Mouse (Mus musculus): ENCODE results near the gene Rreb1. TPM values are rescaled to one million over a fixed set of nuclear protein-coding genes. Genes with fewer than 3 reads are reported as not detected.

Gene Rreb1
- polyA plus RNA-seq, 2 experiments: 19.0 to 21.4 TPM

GRCm38 (mm10) chr13:37792739-37793336 is 14.6 kb downstream of the Rreb1 start:
- TF ChIP-seq POLR2A (IDR thresholded peaks at IDR 0.05; ENCODE audit: borderline replicate concordance, extremely low read depth, insufficient read depth, insufficient read length): no peak
- Histone ChIP-seq H3K4me2 (replicated peaks; ENCODE audit: low read depth, low read length, severe bottlenecking) (no peak overlapping the region), H3K27ac (replicated peaks; ENCODE audit: low read depth, low read length) (no peak overlapping the region), H3K36me3 (ENCODE audit: control insufficient read depth, insufficient read depth, low read length) (no peaks in the 10 kb centered on the region), H3K4me1 (ENCODE audit: control insufficient read depth, insufficient read depth, low read length) (no peaks in the 10 kb centered on the region), H3K9me3 (ENCODE audit: control insufficient read depth, low read length) (no peaks in the 10 kb centered on the region), H3K27me3 (ENCODE audit: control insufficient read depth, insufficient read depth, low read length) (no peaks in the 10 kb centered on the region), H3K4me3 (replicated peaks; ENCODE audit: low read length) (no peak overlapping the region), H3K9ac (ENCODE audit: low read depth, low read length, severe bottlenecking) (no peak overlapping the region)
- 90% methylated on average over 11 of the region's 11 CpGs for WGBS
- DNase-seq (ENCODE audit: low spot score): no peak
- no peak for ATAC-seq (ENCODE audit: low FRiP score, low read depth)

- no peak overlapping the region for H3K27ac ChIP-seq (replicated peaks; ENCODE audit: low read depth, low read length)
- no peaks in the 10 kb centered on the region for H3K27me3 ChIP-seq (ENCODE audit: control insufficient read depth, insufficient read depth, low read length)
- H3K4me1 ChIP-seq (ENCODE audit: control insufficient read depth, insufficient read depth, low read length): no peaks in the 10 kb centered on the region
- no peaks in the 10 kb centered on the region for H3K36me3 ChIP-seq (ENCODE audit: control insufficient read depth, insufficient read depth, low read length)
- TF ChIP-seq POLR2A (IDR thresholded peaks at IDR 0.05; ENCODE audit: borderline replicate concordance, extremely low read depth, insufficient read depth, insufficient read length): no peak
- 93% methylated on average over 8 of the region's 8 CpGs for WGBS
- ATAC-seq (ENCODE audit: low FRiP score, low read depth) (no peak), DNase-seq (ENCODE audit: low spot score) (no peak)
- H3K4me2 ChIP-seq (replicated peaks; ENCODE audit: low read depth, low read length, severe bottlenecking): no peak overlapping the region
- H3K9me3 ChIP-seq (ENCODE audit: control insufficient read depth, low read length): no peaks in the 10 kb centered on the region
- no peak overlapping the region for H3K9ac ChIP-seq (ENCODE audit: low read depth, low read length, severe bottlenecking)
- H3K4me3 ChIP-seq (replicated peaks; ENCODE audit: low read length): no peak overlapping the region
Measured at GRCm38 (mm10) chr13:37798811-37799210, 20.6 kb downstream of the Rreb1 start.

- Histone ChIP-seq H3K9ac (ENCODE audit: low read depth, low read length, severe bottlenecking) (no peak overlapping the region), H3K4me2 (replicated peaks; ENCODE audit: low read depth, low read length, severe bottlenecking) (no peak overlapping the region), H3K36me3 (ENCODE audit: control insufficient read depth, insufficient read depth, low read length) (no peaks in the 10 kb centered on the region), H3K4me3 (replicated peaks; ENCODE audit: low read length) (no peak overlapping the region), H3K27me3 (ENCODE audit: control insufficient read depth, insufficient read depth, low read length) (no peaks in the 10 kb centered on the region), H3K4me1 (ENCODE audit: control insufficient read depth, insufficient read depth, low read length) (no peaks in the 10 kb centered on the region), H3K9me3 (ENCODE audit: control insufficient read depth, low read length) (no peaks in the 10 kb centered on the region), H3K27ac (replicated peaks; ENCODE audit: low read depth, low read length) (no peak overlapping the region)
- ATAC-seq (ENCODE audit: low FRiP score, low read depth): no peak
- WGBS: 82% methylated on average over 9 of the region's 9 CpGs
- no peak for DNase-seq (ENCODE audit: low spot score)
- TF ChIP-seq POLR2A (IDR thresholded peaks at IDR 0.05; ENCODE audit: borderline replicate concordance, extremely low read depth, insufficient read depth, insufficient read length): no peak
Measured at GRCm38 (mm10) chr13:37799413-37799812, 21.2 kb downstream of the Rreb1 start.

- WGBS: 73% methylated on average over 11 of the region's 11 CpGs
- no peaks in the 10 kb centered on the region for H3K36me3 ChIP-seq (ENCODE audit: control insufficient read depth, insufficient read depth, low read length)
- ATAC-seq (ENCODE audit: low FRiP score, low read depth) (no peak), DNase-seq (ENCODE audit: low spot score) (no peak)
- H3K9me3 ChIP-seq (ENCODE audit: control insufficient read depth, low read length): no peaks in the 10 kb centered on the region
- no peak overlapping the region for H3K9ac ChIP-seq (ENCODE audit: low read depth, low read length, severe bottlenecking)
- TF ChIP-seq POLR2A (IDR thresholded peaks at IDR 0.05; ENCODE audit: borderline replicate concordance, extremely low read depth, insufficient read depth, insufficient read length): no peak
- H3K4me2 ChIP-seq (replicated peaks; ENCODE audit: low read depth, low read length, severe bottlenecking): no peak overlapping the region
- H3K4me3 ChIP-seq (replicated peaks; ENCODE audit: low read length): no peak overlapping the region
- H3K27me3 ChIP-seq (ENCODE audit: control insufficient read depth, insufficient read depth, low read length): no peaks in the 10 kb centered on the region
- no peaks in the 10 kb centered on the region for H3K4me1 ChIP-seq (ENCODE audit: control insufficient read depth, insufficient read depth, low read length)
- H3K27ac ChIP-seq (replicated peaks; ENCODE audit: low read depth, low read length): no peak overlapping the region
Measured at GRCm38 (mm10) chr13:37801101-37802075, 23.2 kb downstream of the Rreb1 start.

- WGBS: 22% methylated on average over 6 of the region's 6 CpGs
Measured at GRCm38 (mm10) chr13:37802246-37803003, 24.2 kb downstream of the Rreb1 start.

More at GRCm38 (mm10) chr13:37802246-37803003, 24.2 kb downstream of the Rreb1 start:
- Histone ChIP-seq H3K9ac (ENCODE audit: low read depth, low read length, severe bottlenecking) (no peak overlapping the region), H3K9me3 (ENCODE audit: control insufficient read depth, low read length) (no peaks in the 10 kb centered on the region), H3K27me3 (ENCODE audit: control insufficient read depth, insufficient read depth, low read length) (no peaks in the 10 kb centered on the region), H3K4me1 (ENCODE audit: control insufficient read depth, insufficient read depth, low read length) (no peaks in the 10 kb centered on the region), H3K4me2 (replicated peaks; ENCODE audit: low read depth, low read length, severe bottlenecking) (no peak overlapping the region), H3K27ac (replicated peaks; ENCODE audit: low read depth, low read length) (no peak overlapping the region), H3K36me3 (ENCODE audit: control insufficient read depth, insufficient read depth, low read length) (no peaks in the 10 kb centered on the region), H3K4me3 (replicated peaks; ENCODE audit: low read length) (no peak overlapping the region)
- TF ChIP-seq POLR2A (IDR thresholded peaks at IDR 0.05; ENCODE audit: borderline replicate concordance, extremely low read depth, insufficient read depth, insufficient read length): no peak
- DNase-seq (ENCODE audit: low spot score): no peak
- ATAC-seq (ENCODE audit: low FRiP score, low read depth): no peak
